Mouse (Mus musculus): ENCODE data around the gene Cp. TPM values are rescaled to one million over a fixed set of nuclear protein-coding genes. Genes with fewer than 3 reads are reported as not detected.
"Not testable (repeated sequence)": the region's sequence is repeated elsewhere in the genome, so short reads cannot be mapped to it uniquely, and the experiment has no call there.

The Cp gene
- total RNA-seq (2015; ENCODE audit: low replicate concordance) = 1.3 and 1.8 TPM in 2 replicates
- 0.23 and 3.6 TPM in 2 replicates for total RNA-seq (2017; ENCODE audit: low replicate concordance)

DNA sequence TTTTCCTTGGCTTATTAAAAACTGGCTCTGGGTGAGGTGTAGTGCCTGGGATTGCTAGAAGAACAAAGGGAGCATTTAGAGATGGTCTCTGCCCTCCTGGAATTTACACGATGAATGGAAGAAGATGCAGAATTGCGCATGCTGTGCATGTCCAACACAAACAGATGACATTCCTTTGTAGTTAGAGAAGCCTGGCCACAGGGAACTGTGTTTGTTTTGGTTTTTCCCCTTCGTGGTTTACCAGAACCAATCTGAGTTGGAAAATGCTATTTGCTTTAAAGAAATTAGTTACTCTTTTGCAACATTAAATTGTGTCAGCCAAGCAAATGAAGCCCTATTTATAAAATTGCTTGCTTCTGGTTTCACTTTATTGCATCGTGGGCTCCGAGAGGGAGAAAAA lies at the start of gene Cp:
Gene Cp, plus strand, starts transcription at position 170 of the 400 bp plus-strand sequence.
- no peak for ATAC-seq (replicated peaks; ENCODE audit: low FRiP score, poor library complexity, severe bottlenecking)

DNA sequence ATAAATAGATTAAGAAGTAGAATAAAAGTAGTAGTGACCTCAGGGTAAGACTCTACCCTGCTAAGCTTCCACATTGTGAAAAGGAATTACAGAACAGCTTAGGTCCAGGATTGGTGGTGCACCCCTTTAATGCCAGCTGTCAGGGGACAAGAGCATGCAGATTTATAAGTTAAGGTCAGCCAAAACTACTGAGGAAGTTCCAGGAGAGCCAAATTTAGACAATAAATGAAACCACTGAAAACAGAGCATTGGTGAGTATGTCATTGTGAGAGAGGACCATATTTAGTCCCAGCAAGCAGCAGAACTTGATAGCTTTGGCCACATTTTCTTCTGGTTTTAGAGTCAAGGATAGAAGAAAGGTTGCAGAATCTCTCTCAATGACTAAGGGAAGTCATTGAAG lies 8.3 kb upstream of the Cp start:
- no peak for ATAC-seq (replicated peaks; ENCODE audit: low FRiP score, poor library complexity, severe bottlenecking)

GRCm38 (mm10) chr3:19949401-19949800 lies 7.5 kb upstream of the Cp start:
- ATAC-seq (replicated peaks; ENCODE audit: low FRiP score, poor library complexity, severe bottlenecking) = not testable (repeated sequence)

DNA sequence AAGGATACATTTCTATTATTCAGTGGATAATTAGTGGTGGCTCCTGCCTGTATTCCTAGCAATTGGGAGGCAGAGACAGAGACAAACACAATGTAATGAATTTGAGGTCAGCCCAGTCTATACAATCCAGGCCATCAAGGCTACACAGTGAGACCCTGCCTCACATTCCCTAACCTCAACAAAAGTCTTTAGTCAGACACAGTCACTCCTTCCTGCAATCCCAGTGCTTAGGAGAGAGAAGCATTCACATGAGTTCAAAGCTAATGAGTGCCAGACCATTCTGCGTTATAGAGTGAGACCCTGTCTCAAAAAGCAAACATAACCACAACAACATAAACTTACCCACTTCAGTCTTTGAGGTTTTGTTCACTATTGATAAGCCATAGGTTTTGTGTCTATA lies 3.4 kb upstream of the Cp start:
- ATAC-seq (replicated peaks; ENCODE audit: low FRiP score, poor library complexity, severe bottlenecking) = no peak

DNA sequence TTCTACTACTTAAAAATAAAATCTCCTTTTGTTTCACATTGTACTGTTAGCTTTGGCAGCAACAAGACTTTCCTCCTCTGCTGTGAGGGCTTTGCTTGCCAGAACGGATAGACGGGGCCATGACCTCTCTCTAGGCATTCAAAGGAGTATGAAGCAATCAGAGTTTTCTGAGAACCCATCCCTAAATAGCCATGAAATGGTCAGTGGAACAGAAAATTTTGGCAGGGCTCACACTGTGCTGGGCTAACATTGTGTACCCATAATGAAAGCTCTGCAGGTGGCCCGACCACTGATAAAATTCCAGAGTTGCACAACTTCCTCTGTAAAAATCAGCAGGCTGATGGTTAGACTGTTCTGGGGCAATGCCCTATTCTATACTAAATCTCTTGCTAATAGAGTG lies 3.0 kb upstream of the Cp start:
- ATAC-seq (replicated peaks; ENCODE audit: low FRiP score, poor library complexity, severe bottlenecking) = no peak

- ATAC-seq (replicated peaks; ENCODE audit: low FRiP score, poor library complexity, severe bottlenecking) = no peak
These were observed 1.2 kb downstream of the Cp start for GRCm38 (mm10) chr3:19958031-19958430.

- ATAC-seq (replicated peaks; ENCODE audit: low FRiP score, poor library complexity, severe bottlenecking) = no peak
These were observed 2.1 kb downstream of the Cp start for GRCm38 (mm10) chr3:19958983-19959382.

- ATAC-seq (replicated peaks; ENCODE audit: low FRiP score, poor library complexity, severe bottlenecking) = no peak
These were observed 3.8 kb downstream of the Cp start for GRCm38 (mm10) chr3:19960570-19961114.

- no peak for ATAC-seq (replicated peaks; ENCODE audit: low FRiP score, poor library complexity, severe bottlenecking)
These were observed 4.5 kb downstream of the Cp start for GRCm38 (mm10) chr3:19961341-19961740.

DNA sequence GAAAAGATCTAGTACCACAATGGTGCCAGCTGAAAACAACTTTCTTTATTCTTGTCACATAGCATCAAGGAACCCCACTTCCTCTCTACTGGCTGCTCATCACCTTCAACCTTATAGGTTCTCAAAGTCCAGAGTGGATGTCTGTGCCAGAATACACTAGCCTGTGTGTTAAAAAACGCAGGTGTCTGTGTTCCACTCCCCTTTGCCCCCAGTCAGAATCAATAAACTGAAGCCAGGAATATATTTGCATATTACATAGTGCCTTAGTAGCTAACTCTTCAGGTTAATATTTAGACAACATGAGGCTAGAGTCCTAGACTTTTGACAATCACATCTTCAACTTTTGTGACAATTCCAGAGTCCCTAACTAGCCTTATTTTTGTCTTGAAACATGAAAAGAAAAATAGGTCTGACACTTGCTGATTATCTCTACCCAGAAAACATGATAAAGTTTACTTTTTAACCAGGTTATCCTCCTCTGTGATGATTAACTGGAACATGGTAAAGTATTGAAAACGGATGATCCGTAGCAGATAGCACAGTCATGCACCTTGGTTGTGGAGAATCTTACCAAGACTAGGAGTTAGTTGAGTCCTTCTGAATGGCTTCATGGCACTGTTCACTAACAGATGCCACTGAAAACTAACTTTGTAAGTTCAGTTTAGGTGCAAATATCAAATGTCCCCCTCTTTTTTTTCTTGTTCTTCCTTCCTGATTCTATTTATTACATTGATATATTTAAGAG lies 6.1 kb downstream of the Cp start:
- no peak for ATAC-seq (replicated peaks; ENCODE audit: low FRiP score, poor library complexity, severe bottlenecking)

- ATAC-seq (replicated peaks; ENCODE audit: low FRiP score, poor library complexity, severe bottlenecking) = no peak
These were observed 7.9 kb downstream of the Cp start for GRCm38 (mm10) chr3:19964625-19965188.

DNA sequence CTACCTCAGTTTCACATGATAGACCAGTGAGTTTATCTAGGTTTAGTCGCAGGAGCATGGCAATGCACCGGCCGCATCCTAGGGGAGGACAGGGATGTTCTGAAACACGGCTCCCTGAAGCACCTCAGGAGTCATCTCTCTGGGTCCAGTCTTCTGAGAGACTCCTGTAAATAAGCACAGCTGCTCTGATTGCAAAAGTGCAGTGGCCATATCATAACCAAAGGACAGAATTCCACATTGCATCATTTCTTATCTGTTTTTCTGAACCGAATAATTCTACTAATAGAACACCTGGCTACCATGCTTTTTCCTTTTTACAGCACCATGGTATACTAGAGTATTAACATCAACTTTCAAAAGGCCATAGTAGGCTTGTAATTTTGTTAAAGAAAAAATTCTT lies 8.4 kb downstream of the Cp start:
- no peak for ATAC-seq (replicated peaks; ENCODE audit: low FRiP score, poor library complexity, severe bottlenecking)

GRCm38 (mm10) chr3:19966072-19966471 lies 9.2 kb downstream of the Cp start:
- no peak for ATAC-seq (replicated peaks; ENCODE audit: low FRiP score, poor library complexity, severe bottlenecking)

DNA sequence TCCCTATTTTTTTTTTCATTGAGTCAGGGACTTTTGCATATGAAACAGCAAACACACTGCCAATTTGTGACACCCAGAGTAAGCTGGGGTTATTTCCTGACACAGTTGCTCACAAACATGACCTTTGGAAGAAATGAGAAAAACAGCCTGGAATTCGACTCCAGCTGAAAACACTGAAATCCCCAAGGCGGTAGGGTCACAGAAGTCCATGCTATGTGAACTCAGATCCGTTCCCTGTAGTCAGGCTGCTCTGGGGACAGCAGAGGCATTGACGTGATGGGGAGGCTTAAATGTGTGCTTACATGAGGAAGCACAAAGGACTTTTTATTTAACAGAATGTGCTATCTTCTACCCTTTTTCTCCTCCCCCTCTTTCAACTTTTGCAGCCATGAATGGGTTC lies 21.6 kb downstream of the Cp start:
- ATAC-seq (replicated peaks; ENCODE audit: low FRiP score, poor library complexity, severe bottlenecking) = no peak

- ATAC-seq (replicated peaks; ENCODE audit: low FRiP score, poor library complexity, severe bottlenecking) = no peak
These were observed 24.3 kb downstream of the Cp start for GRCm38 (mm10) chr3:19981156-19981555.

DNA sequence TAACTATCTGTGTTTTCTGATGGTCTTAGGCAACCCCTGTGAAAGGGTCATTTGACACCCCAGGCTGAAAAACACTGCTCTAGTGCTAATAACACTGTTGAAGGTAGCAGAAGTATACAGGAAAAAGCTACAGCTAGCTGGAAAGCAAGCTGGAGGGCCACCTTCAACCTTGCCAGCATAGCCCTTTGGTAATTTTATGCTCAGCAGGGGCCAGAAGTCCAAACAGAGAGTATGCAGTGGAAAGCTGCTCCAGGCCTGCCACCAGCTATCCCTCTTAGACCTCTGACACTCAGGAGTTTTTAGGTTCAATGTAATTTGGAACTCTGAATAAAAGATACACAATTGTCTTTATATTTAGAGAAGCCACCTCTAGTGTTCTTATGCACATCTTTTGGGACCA lies 26.0 kb downstream of the Cp start:
- no peak for ATAC-seq (replicated peaks; ENCODE audit: low FRiP score, poor library complexity, severe bottlenecking)

DNA sequence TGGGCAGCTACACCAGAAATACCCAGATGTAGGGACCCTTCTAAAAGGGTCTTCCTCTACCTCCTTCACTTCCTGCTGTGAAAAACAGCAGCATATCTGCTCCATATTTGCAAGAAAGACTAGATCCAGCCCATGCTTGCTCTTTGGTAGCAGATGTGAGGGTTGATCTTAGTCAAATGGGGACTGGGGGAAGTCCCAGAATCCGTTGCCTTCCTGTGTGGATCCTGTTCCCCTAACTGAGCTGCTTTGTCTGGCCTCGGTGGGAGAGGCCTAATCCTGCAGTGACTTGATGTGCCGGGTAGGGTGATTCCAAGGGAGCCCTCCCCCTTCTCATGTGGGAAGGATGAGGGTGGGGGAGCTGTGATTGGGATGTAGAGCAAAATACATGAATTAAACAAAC lies 29.3 kb downstream of the Cp start:
- ATAC-seq (replicated peaks; ENCODE audit: low FRiP score, poor library complexity, severe bottlenecking) = no peak

GRCm38 (mm10) chr3:19990031-19990430 lies 33.2 kb downstream of the Cp start:
- ATAC-seq (replicated peaks; ENCODE audit: low FRiP score, poor library complexity, severe bottlenecking) = no peak

DNA sequence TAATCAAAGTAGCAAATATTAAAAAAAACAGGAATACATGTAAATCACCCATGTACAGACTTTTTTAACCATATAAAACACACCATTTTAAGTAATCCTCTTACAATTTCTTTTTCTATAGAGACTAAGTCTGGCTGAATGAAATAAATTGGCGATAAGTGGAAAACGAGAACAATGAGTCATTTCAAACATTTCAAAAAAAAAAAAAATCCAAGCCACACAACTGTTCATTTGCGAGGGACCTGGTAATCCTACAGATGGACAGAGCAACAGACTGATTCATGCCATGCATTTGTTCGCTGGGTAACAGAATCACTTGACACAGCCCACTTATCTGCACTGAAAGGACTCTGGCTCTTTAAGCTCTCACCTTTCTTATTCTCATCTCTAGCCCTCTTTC lies 35.5 kb downstream of the Cp start:
- ATAC-seq (replicated peaks; ENCODE audit: low FRiP score, poor library complexity, severe bottlenecking) = no peak

GRCm38 (mm10) chr3:19999551-19999950 lies 42.7 kb downstream of the Cp start:
- no peak for ATAC-seq (replicated peaks; ENCODE audit: low FRiP score, poor library complexity, severe bottlenecking)

DNA sequence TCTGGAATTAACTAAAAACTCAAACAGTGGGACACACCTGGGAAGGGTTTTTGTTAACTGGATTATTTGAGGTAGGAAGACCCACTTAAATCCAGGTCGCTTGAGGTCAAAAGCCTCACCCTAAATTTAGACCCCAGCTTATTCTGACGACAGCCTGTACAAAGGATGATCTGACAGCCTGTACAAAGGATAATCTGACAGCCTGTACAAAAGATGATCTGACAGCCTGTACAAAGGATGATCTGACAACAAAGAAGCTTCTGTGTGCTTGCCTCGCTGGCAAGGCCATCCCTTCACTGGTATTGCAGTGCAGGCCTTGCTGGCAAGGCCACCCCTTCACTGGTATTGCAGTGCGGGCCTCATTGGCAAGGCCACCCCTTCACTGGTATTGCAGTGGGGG lies 44.0 kb downstream of the Cp start:
- no peak for ATAC-seq (replicated peaks; ENCODE audit: low FRiP score, poor library complexity, severe bottlenecking)
